Comparison of ENCODE assay signal across 46 mouse cellular contexts in the genomic region with DNA sequence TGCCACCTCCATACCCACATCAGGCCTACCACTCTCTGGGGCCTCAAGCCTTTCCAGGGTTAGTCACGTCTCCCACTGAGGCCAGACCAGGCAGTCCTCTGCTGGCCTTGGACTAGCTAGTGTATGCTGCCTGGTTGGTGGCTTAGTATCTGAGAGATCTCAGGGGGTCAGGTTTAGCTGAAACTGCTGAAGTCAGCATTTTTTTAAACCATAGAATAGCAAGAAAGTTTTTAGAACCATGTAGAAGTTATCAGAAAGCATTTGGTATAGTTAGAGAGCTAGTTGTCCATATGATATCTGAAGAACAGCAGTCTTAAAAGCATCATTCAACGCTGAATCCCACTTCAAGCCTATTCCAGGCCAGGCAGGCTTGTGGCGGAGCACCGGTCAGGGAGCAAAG. TPM values are rescaled to one million over a fixed set of nuclear protein-coding genes. Genes with fewer than 3 reads are reported as not detected.
"Had no signal": no experiment of that assay in that cellular context is flagged by ENCODE, and none has a peak within 500 bp of the region (broad histone marks: within the 10 kb centered on the region; RNA-seq: fewer than 3 reads in every experiment).

No protein-coding gene starts in this region.

- H3K27me3 ChIP-seq: limb, embryonic 12.5 days; limb, embryonic 13.5 days; limb, embryonic 15.5 days; liver, embryonic 12.5 days; liver, embryonic 13.5 days; liver, embryonic 15.5 days; lung, embryonic 15.5 days; megakaryocyte, embryonic 14.5 days; midbrain, embryonic 12.5 days; midbrain, embryonic 13.5 days; midbrain, embryonic 15.5 days had no signal

- H3K9me3 ChIP-seq: limb, embryonic 10.5 days; limb, embryonic 12.5 days; limb, embryonic 13.5 days; limb, embryonic 15.5 days; liver, embryonic 12.5 days; liver, embryonic 13.5 days; liver, embryonic 15.5 days; lung, embryonic 15.5 days; megakaryocyte, embryonic 14.5 days; midbrain, embryonic 10.5 days; midbrain, embryonic 12.5 days; midbrain, embryonic 13.5 days; midbrain, embryonic 15.5 days had no signal

- H3K4me3 ChIP-seq: limb, embryonic 10.5 days; limb, embryonic 12.5 days; limb, embryonic 13.5 days; limb, embryonic 15.5 days; liver, embryonic 12.5 days; liver, embryonic 13.5 days; liver, embryonic 15.5 days; lung, embryonic 15.5 days; megakaryocyte, embryonic 14.5 days; midbrain, embryonic 10.5 days; midbrain, embryonic 12.5 days; midbrain, embryonic 13.5 days; midbrain, embryonic 15.5 days; myocyte had no signal

- H3K27ac ChIP-seq: limb, embryonic 10.5 days; limb, embryonic 12.5 days; limb, embryonic 13.5 days; limb, embryonic 15.5 days; liver, embryonic 12.5 days; liver, embryonic 13.5 days; liver, embryonic 14.5 days; liver, embryonic 15.5 days; lung, embryonic 15.5 days; macrophage; midbrain, embryonic 10.5 days; midbrain, embryonic 12.5 days; midbrain, embryonic 13.5 days; midbrain, embryonic 15.5 days had no signal

- H3K4me2 ChIP-seq: limb, embryonic 12.5 days; limb, embryonic 13.5 days; limb, embryonic 15.5 days; liver, embryonic 11.5 days; liver, embryonic 12.5 days; liver, embryonic 13.5 days; liver, embryonic 15.5 days; lung, embryonic 14.5 days; lung, embryonic 15.5 days; midbrain, embryonic 11.5 days; midbrain, embryonic 12.5 days; midbrain, embryonic 13.5 days; midbrain, embryonic 15.5 days had no signal

- DNase-seq: left cerebral cortex, postnatal 4 days; liver; liver, embryonic 13.5 days; liver, postnatal 0 days; lung, adult 18-20 months; lung, embryonic 14.5 days; lung, postnatal 10 days; lung, postnatal 14 days; lung, postnatal 36 days; lung, postnatal 4 days; midbrain, embryonic 14.5 days had no signal

- H3K36me3 ChIP-seq: limb, embryonic 10.5 days; limb, embryonic 12.5 days; limb, embryonic 13.5 days; limb, embryonic 15.5 days; liver, embryonic 12.5 days; liver, embryonic 13.5 days; liver, embryonic 15.5 days; lung, embryonic 15.5 days; midbrain, embryonic 10.5 days; midbrain, embryonic 12.5 days; midbrain, embryonic 13.5 days; midbrain, embryonic 15.5 days had no signal

- H3K9ac ChIP-seq: limb, embryonic 12.5 days; limb, embryonic 13.5 days; limb, embryonic 15.5 days; liver, embryonic 12.5 days; liver, embryonic 13.5 days; liver, embryonic 14.5 days; liver, embryonic 15.5 days; liver, postnatal 0 days; lung, embryonic 14.5 days; lung, embryonic 15.5 days; midbrain, embryonic 12.5 days; midbrain, embryonic 13.5 days; midbrain, embryonic 15.5 days had no signal

- H3K4me1 ChIP-seq: limb, embryonic 10.5 days; limb, embryonic 12.5 days; limb, embryonic 13.5 days; limb, embryonic 15.5 days; liver, embryonic 12.5 days; liver, embryonic 13.5 days; liver, embryonic 15.5 days; lung, embryonic 15.5 days; megakaryocyte, embryonic 14.5 days; midbrain, embryonic 10.5 days; midbrain, embryonic 12.5 days; midbrain, embryonic 13.5 days; midbrain, embryonic 15.5 days had no signal

RNA-seq across cellular contexts. Expression of gene Prss58, which starts 19.8 kb away (rescaled TPM):
- total RNA-seq: left cerebral cortex, adult 8-10 months; left cerebral cortex, postnatal 10 days; left cerebral cortex, postnatal 14 days; left cerebral cortex, postnatal 25 days; left cerebral cortex, postnatal 36 days; left cerebral cortex, postnatal 4 days; liver, adult 2 months; megakaryocyte progenitor cell, adult 5-6 weeks; megakaryocyte, adult 5-6 weeks; megakaryocyte-erythroid progenitor cell, adult 5-6 weeks; midbrain, postnatal 0 days had no signal
- polyA plus RNA-seq: limb, embryonic 10.5 days; limb, embryonic 11.5 days; limb, embryonic 12.5 days; limb, embryonic 13.5 days; limb, embryonic 14.5 days; limb, embryonic 15.5 days; liver, adult 2 months; liver, embryonic 11.5 days; liver, embryonic 12.5 days; liver, embryonic 13.5 days; liver, embryonic 14.5 days; liver, embryonic 15.5 days; liver, embryonic 16.5 days; liver, postnatal 0 days; lung, embryonic 14.5 days; lung, embryonic 15.5 days; lung, embryonic 16.5 days; lung, postnatal 0 days; macrophage; midbrain, embryonic 10.5 days; midbrain, embryonic 11.5 days; midbrain, embryonic 12.5 days; midbrain, embryonic 13.5 days; midbrain, embryonic 14.5 days; midbrain, embryonic 15.5 days; midbrain, embryonic 16.5 days; midbrain, postnatal 0 days; myocyte; neural tube, embryonic 11.5 days had no signal

RNA-seq across cellular contexts. Expression of gene 1700074P13Rik, which starts 20.4 kb away (rescaled TPM):
- total RNA-seq: left cerebral cortex, adult 8-10 months; left cerebral cortex, postnatal 10 days; left cerebral cortex, postnatal 14 days; left cerebral cortex, postnatal 25 days; left cerebral cortex, postnatal 36 days; left cerebral cortex, postnatal 4 days; liver, adult 2 months; megakaryocyte progenitor cell, adult 5-6 weeks; megakaryocyte, adult 5-6 weeks; megakaryocyte-erythroid progenitor cell, adult 5-6 weeks; midbrain, postnatal 0 days had no signal
- polyA plus RNA-seq: limb, embryonic 10.5 days; limb, embryonic 11.5 days; limb, embryonic 12.5 days; limb, embryonic 13.5 days; limb, embryonic 14.5 days; limb, embryonic 15.5 days; liver, adult 2 months; liver, embryonic 11.5 days; liver, embryonic 12.5 days; liver, embryonic 13.5 days; liver, embryonic 14.5 days; liver, embryonic 15.5 days; liver, embryonic 16.5 days; liver, postnatal 0 days; lung, embryonic 14.5 days; lung, embryonic 15.5 days; lung, embryonic 16.5 days; lung, postnatal 0 days; macrophage; midbrain, embryonic 10.5 days; midbrain, embryonic 11.5 days; midbrain, embryonic 12.5 days; midbrain, embryonic 13.5 days; midbrain, embryonic 14.5 days; midbrain, embryonic 15.5 days; midbrain, embryonic 16.5 days; midbrain, postnatal 0 days; myocyte; neural tube, embryonic 11.5 days had no signal

RNA-seq across cellular contexts. Expression of gene Gm4744, which starts 31.7 kb away (rescaled TPM):
- total RNA-seq: left cerebral cortex, adult 8-10 months; left cerebral cortex, postnatal 10 days; left cerebral cortex, postnatal 14 days; left cerebral cortex, postnatal 25 days; left cerebral cortex, postnatal 36 days; left cerebral cortex, postnatal 4 days; liver, adult 2 months; megakaryocyte progenitor cell, adult 5-6 weeks; megakaryocyte, adult 5-6 weeks; megakaryocyte-erythroid progenitor cell, adult 5-6 weeks; midbrain, postnatal 0 days; monocyte, adult 5-6 weeks had no signal
- polyA plus RNA-seq: limb, embryonic 10.5 days; limb, embryonic 11.5 days; limb, embryonic 12.5 days; limb, embryonic 13.5 days; limb, embryonic 14.5 days; limb, embryonic 15.5 days; liver, adult 2 months; liver, embryonic 11.5 days; liver, embryonic 12.5 days; liver, embryonic 13.5 days; liver, embryonic 14.5 days; liver, embryonic 15.5 days; liver, embryonic 16.5 days; liver, postnatal 0 days; lung, embryonic 14.5 days; lung, embryonic 15.5 days; lung, embryonic 16.5 days; lung, postnatal 0 days; macrophage; midbrain, embryonic 10.5 days; midbrain, embryonic 11.5 days; midbrain, embryonic 12.5 days; midbrain, embryonic 13.5 days; midbrain, embryonic 14.5 days; midbrain, embryonic 15.5 days; midbrain, embryonic 16.5 days; midbrain, postnatal 0 days; myocyte; neural tube, embryonic 11.5 days had no signal

RNA-seq across cellular contexts. Expression of gene Moxd2, which starts 32.7 kb away (rescaled TPM):
- total RNA-seq: left cerebral cortex, adult 8-10 months; left cerebral cortex, postnatal 10 days; left cerebral cortex, postnatal 14 days; left cerebral cortex, postnatal 25 days; left cerebral cortex, postnatal 36 days; left cerebral cortex, postnatal 4 days; liver, adult 2 months; megakaryocyte progenitor cell, adult 5-6 weeks; megakaryocyte, adult 5-6 weeks; megakaryocyte-erythroid progenitor cell, adult 5-6 weeks; midbrain, postnatal 0 days; monocyte, adult 5-6 weeks had no signal
- polyA plus RNA-seq: limb, embryonic 10.5 days; limb, embryonic 11.5 days; limb, embryonic 12.5 days; limb, embryonic 13.5 days; limb, embryonic 14.5 days; limb, embryonic 15.5 days; liver, adult 2 months; liver, embryonic 11.5 days; liver, embryonic 12.5 days; liver, embryonic 13.5 days; liver, embryonic 14.5 days; liver, embryonic 15.5 days; liver, embryonic 16.5 days; liver, postnatal 0 days; lung, embryonic 14.5 days; lung, embryonic 15.5 days; lung, embryonic 16.5 days; lung, postnatal 0 days; macrophage; midbrain, embryonic 10.5 days; midbrain, embryonic 11.5 days; midbrain, embryonic 12.5 days; midbrain, embryonic 13.5 days; midbrain, embryonic 14.5 days; midbrain, embryonic 15.5 days; midbrain, embryonic 16.5 days; midbrain, postnatal 0 days; myocyte; neural tube, embryonic 11.5 days had no signal

RNA-seq across cellular contexts. Expression of gene 1810009J06Rik, which starts 44.6 kb away (rescaled TPM):
- total RNA-seq: left cerebral cortex, adult 8-10 months; left cerebral cortex, postnatal 10 days; left cerebral cortex, postnatal 14 days; left cerebral cortex, postnatal 25 days; left cerebral cortex, postnatal 36 days; left cerebral cortex, postnatal 4 days; liver, adult 2 months; megakaryocyte progenitor cell, adult 5-6 weeks; megakaryocyte, adult 5-6 weeks; megakaryocyte-erythroid progenitor cell, adult 5-6 weeks; midbrain, postnatal 0 days; monocyte, adult 5-6 weeks had no signal
- polyA plus RNA-seq: limb, embryonic 10.5 days; limb, embryonic 11.5 days; limb, embryonic 12.5 days; limb, embryonic 13.5 days; limb, embryonic 14.5 days; limb, embryonic 15.5 days; liver, adult 2 months; liver, embryonic 11.5 days; liver, embryonic 12.5 days; liver, embryonic 13.5 days; liver, embryonic 14.5 days; liver, embryonic 15.5 days; liver, embryonic 16.5 days; liver, postnatal 0 days; lung, embryonic 14.5 days; lung, embryonic 15.5 days; lung, embryonic 16.5 days; lung, postnatal 0 days; macrophage; midbrain, embryonic 10.5 days; midbrain, embryonic 11.5 days; midbrain, embryonic 12.5 days; midbrain, embryonic 13.5 days; midbrain, embryonic 14.5 days; midbrain, embryonic 15.5 days; midbrain, embryonic 16.5 days; midbrain, postnatal 0 days; myocyte; neural tube, embryonic 11.5 days had no signal
